Mouse (Mus musculus): Measurements from ENCODE around the gene Erc2. TPM values are rescaled to one million over a fixed set of nuclear protein-coding genes. Genes with fewer than 3 reads are reported as not detected.

Gene Erc2
- total and polyA plus RNA-seq, 2 experiments from 2014 or later, result 94.0 to 119 TPM

DNA sequence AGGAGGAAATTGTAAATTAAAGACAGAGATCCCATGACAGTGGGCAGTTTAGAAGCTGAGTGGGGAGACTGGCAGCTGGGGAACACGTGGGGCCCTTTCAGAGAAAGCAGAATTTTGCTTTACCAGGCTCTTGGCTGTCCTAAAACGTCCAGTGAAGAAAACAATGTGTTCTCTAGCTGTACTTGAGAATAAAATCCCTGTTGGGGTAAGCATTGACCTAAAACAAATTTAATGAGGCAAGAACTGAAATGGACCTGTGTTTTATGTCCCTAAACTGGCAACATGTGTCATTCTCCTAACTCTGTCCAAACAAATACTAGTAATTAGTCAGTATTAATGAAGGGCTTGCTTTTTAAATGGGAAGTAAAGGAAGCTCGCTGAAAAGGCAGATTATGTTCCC is 617.9 kb downstream of the Erc2 start:
- 45% methylated on average over 3 of the region's 3 CpGs for WGBS
- H3K27me3 ChIP-seq (ENCODE audit: insufficient read depth, low read length), result no peaks in the 10 kb centered on the region
- no peak for TF ChIP-seq CTCF (IDR thresholded peaks at IDR 0.05)
- H3K4me3 ChIP-seq (ENCODE audit: low read depth, low read length), result no peak overlapping the region
- H3K9me3 ChIP-seq (ENCODE audit: low read length), result no peaks in the 10 kb centered on the region
- H3K27ac ChIP-seq (ENCODE audit: low read depth, low read length), result no peak overlapping the region
- no peaks in the 10 kb centered on the region for H3K4me1 ChIP-seq (ENCODE audit: insufficient read depth, low read length)
- no peak overlapping the region for H3K9ac ChIP-seq (replicated peaks; ENCODE audit: low read length, poor library complexity, severe bottlenecking)
- no peaks in the 10 kb centered on the region for H3K36me3 ChIP-seq (ENCODE audit: insufficient read depth, low read length)
- DNase-seq (ENCODE audit: low spot score) (no peak), ATAC-seq (ENCODE audit: low FRiP score) (no peak)
- no peak overlapping the region for H3K4me2 ChIP-seq (ENCODE audit: low read depth, low read length, poor library complexity, severe bottlenecking)

DNA sequence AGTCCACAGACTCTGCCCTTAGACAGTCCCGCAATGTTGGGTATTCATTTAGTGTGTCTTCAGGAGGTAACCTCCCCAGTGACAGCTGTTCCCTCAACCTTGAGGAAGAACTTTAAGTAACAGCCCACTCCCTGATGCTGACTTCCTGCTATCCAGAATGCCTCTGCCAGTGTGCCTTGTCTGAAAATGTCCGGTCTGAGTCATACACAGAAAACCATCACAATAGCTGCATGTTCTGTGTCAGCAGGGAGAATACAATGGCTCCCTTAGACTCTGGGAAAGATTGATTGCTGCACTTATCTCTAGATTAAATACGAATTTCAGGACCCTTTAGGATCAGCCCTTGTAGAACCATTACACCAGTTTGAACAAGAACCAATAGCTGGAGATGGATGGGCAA is 620.5 kb downstream of the Erc2 start:
- no peaks in the 10 kb centered on the region for H3K4me1 ChIP-seq (ENCODE audit: insufficient read depth, low read length)
- no peaks in the 10 kb centered on the region for H3K27me3 ChIP-seq (ENCODE audit: insufficient read depth, low read length)
- H3K9me3 ChIP-seq (ENCODE audit: low read length), result no peaks in the 10 kb centered on the region
- ATAC-seq (ENCODE audit: low FRiP score) (no peak), DNase-seq (ENCODE audit: low spot score) (no peak)
- H3K4me3 ChIP-seq (ENCODE audit: low read depth, low read length), result no peak overlapping the region
- 64% methylated on average over 3 of the region's 3 CpGs for WGBS
- no peaks in the 10 kb centered on the region for H3K36me3 ChIP-seq (ENCODE audit: insufficient read depth, low read length)
- H3K9ac ChIP-seq (replicated peaks; ENCODE audit: low read length, poor library complexity, severe bottlenecking), result no peak overlapping the region
- no peak overlapping the region for H3K27ac ChIP-seq (ENCODE audit: low read depth, low read length)
- no peak for TF ChIP-seq CTCF (IDR thresholded peaks at IDR 0.05)
- no peak overlapping the region for H3K4me2 ChIP-seq (ENCODE audit: low read depth, low read length, poor library complexity, severe bottlenecking)

GRCm38 (mm10) chr14:28243474-28243873 is 621.2 kb downstream of the Erc2 start:
- Histone ChIP-seq H3K9me3 (ENCODE audit: low read length) (no peaks in the 10 kb centered on the region), H3K27me3 (ENCODE audit: insufficient read depth, low read length) (no peaks in the 10 kb centered on the region), H3K36me3 (ENCODE audit: insufficient read depth, low read length) (no peaks in the 10 kb centered on the region), H3K27ac (ENCODE audit: low read depth, low read length) (no peak overlapping the region), H3K4me1 (ENCODE audit: insufficient read depth, low read length) (no peaks in the 10 kb centered on the region), H3K9ac (replicated peaks; ENCODE audit: low read length, poor library complexity, severe bottlenecking) (no peak overlapping the region), H3K4me2 (ENCODE audit: low read depth, low read length, poor library complexity, severe bottlenecking) (no peak overlapping the region), H3K4me3 (ENCODE audit: low read depth, low read length) (no peak overlapping the region)
- TF ChIP-seq CTCF (IDR thresholded peaks at IDR 0.05), result no peak
- 83% methylated on average over 4 of the region's 4 CpGs for WGBS
- DNase-seq (ENCODE audit: low spot score) (no peak), ATAC-seq (ENCODE audit: low FRiP score) (no peak)

GRCm38 (mm10) chr14:28262706-28263105 is 640.5 kb downstream of the Erc2 start:
- no peaks in the 10 kb centered on the region for H3K9me3 ChIP-seq (ENCODE audit: low read length)
- ATAC-seq (ENCODE audit: low FRiP score) (no peak), DNase-seq (ENCODE audit: low spot score) (no peak)
- no peaks in the 10 kb centered on the region for H3K36me3 ChIP-seq (ENCODE audit: insufficient read depth, low read length)
- TF ChIP-seq CTCF (IDR thresholded peaks at IDR 0.05), result peak; percentile 30; the same call in 1 of the 2 replicates
- no peaks in the 10 kb centered on the region for H3K4me1 ChIP-seq (ENCODE audit: insufficient read depth, low read length)
- H3K9ac ChIP-seq (replicated peaks; ENCODE audit: low read length, poor library complexity, severe bottlenecking), result no peak overlapping the region
- H3K4me3 ChIP-seq (ENCODE audit: low read depth, low read length), result no peak overlapping the region
- H3K27me3 ChIP-seq (ENCODE audit: insufficient read depth, low read length), result no peaks in the 10 kb centered on the region
- WGBS, result 62% methylated on average over 4 of the region's 4 CpGs
- no peak overlapping the region for H3K4me2 ChIP-seq (ENCODE audit: low read depth, low read length, poor library complexity, severe bottlenecking)
- H3K27ac ChIP-seq (ENCODE audit: low read depth, low read length), result no peak overlapping the region

DNA sequence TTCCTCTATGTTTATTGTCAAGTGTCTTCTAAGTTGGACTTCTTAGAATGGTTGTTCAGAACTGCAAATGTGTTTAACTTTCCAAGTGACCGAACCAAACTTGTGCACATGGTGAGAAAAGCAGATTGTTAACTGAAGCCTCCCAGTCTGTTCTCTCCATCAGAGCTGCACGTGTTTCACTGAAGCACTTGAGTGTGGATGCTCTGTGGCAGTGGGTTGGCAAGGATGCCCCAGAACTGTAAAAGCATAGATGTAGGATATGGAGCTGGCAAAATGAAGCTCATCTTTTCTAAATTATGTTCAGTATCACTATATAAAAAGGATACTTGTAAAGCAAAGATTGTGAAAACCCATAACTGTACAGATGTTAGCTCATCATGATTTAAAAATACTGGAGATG is 645.1 kb downstream of the Erc2 start:
- 70% methylated on average over 2 of the region's 2 CpGs for WGBS
- no peaks in the 10 kb centered on the region for H3K27me3 ChIP-seq (ENCODE audit: insufficient read depth, low read length)
- H3K27ac ChIP-seq (ENCODE audit: low read depth, low read length), result no peak overlapping the region
- no peak for TF ChIP-seq CTCF (IDR thresholded peaks at IDR 0.05)
- H3K9ac ChIP-seq (replicated peaks; ENCODE audit: low read length, poor library complexity, severe bottlenecking), result no peak overlapping the region
- no peaks in the 10 kb centered on the region for H3K9me3 ChIP-seq (ENCODE audit: low read length)
- H3K4me3 ChIP-seq (ENCODE audit: low read depth, low read length), result no peak overlapping the region
- ATAC-seq (ENCODE audit: low FRiP score) (no peak), DNase-seq (ENCODE audit: low spot score) (no peak)
- H3K4me1 ChIP-seq (ENCODE audit: insufficient read depth, low read length), result no peaks in the 10 kb centered on the region
- no peak overlapping the region for H3K4me2 ChIP-seq (ENCODE audit: low read depth, low read length, poor library complexity, severe bottlenecking)
- H3K36me3 ChIP-seq (ENCODE audit: insufficient read depth, low read length), result no peaks in the 10 kb centered on the region

- 54% methylated on average over 8 of the region's 8 CpGs for WGBS
- Histone ChIP-seq H3K9ac (replicated peaks; ENCODE audit: low read length, poor library complexity, severe bottlenecking) (no peak overlapping the region), H3K4me1 (ENCODE audit: insufficient read depth, low read length) (no peaks in the 10 kb centered on the region), H3K9me3 (ENCODE audit: low read length) (no peaks in the 10 kb centered on the region), H3K27ac (ENCODE audit: low read depth, low read length) (no peak overlapping the region), H3K4me2 (ENCODE audit: low read depth, low read length, poor library complexity, severe bottlenecking) (no peak overlapping the region), H3K27me3 (ENCODE audit: insufficient read depth, low read length) (no peaks in the 10 kb centered on the region), H3K4me3 (ENCODE audit: low read depth, low read length) (no peak overlapping the region), H3K36me3 (ENCODE audit: insufficient read depth, low read length) (no peaks in the 10 kb centered on the region)
- ATAC-seq (ENCODE audit: low FRiP score), result no peak
- DNase-seq (ENCODE audit: low spot score), result peak; percentile 51
- no peak for TF ChIP-seq CTCF (IDR thresholded peaks at IDR 0.05)
These were observed 649.6 kb downstream of the Erc2 start for GRCm38 (mm10) chr14:28271846-28272245.

Data from midbrain, postnatal 0 days (tissue).